Mouse (Mus musculus): ENCODE measurements around the gene Kcnk10. TPM values are rescaled to one million over a fixed set of nuclear protein-coding genes. Genes with fewer than 3 reads are reported as not detected.
A peak's percentile ranks its signal among the peaks of the same experiment; 100 is the strongest.

Kcnk10 gene
- polyA plus RNA-seq, 1 experiment from 2014 or later, result 3.0 TPM

DNA sequence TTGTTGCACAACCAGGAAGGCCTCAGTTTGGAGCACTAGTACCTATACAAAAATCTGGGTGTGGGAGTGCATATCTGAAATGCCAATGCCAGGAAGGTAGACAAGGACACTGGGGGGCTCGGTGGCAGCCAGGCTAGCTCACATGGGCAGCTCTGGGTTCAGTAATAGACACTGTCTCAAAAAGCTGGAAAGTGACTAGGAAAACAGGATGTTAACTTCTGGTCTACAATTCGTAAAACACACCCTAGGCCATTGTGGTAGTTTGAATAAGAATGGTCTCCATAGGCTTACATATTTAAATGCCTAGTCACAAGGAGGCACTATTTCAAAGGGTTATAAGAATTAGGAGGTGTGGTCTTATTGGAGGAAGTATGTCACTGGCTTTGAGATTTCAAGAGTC is 12.9 kb upstream of the Kcnk10 start:
- H3K27me3 ChIP-seq (ENCODE audit: control insufficient read depth, insufficient read depth, low read length), result no peaks in the 10 kb centered on the region
- 81% methylated on average over 2 of the region's 2 CpGs for WGBS
- H3K4me2 ChIP-seq (replicated peaks; ENCODE audit: low read depth), result no peak overlapping the region
- no peak overlapping the region for H3K9ac ChIP-seq (ENCODE audit: low read length)
- H3K4me3 ChIP-seq (ENCODE audit: low read depth, low read length), result no peak overlapping the region
- H3K4me1 ChIP-seq (replicated peaks; ENCODE audit: control insufficient read depth, insufficient read depth), result no peaks in the 10 kb centered on the region
- no peaks in the 10 kb centered on the region for H3K36me3 ChIP-seq (ENCODE audit: control insufficient read depth, insufficient read depth, low read length)
- DNase-seq (ENCODE audit: low spot score) (no peak), ATAC-seq (ENCODE audit: low FRiP score, low TSS enrichment) (no peak)
- no peaks in the 10 kb centered on the region for H3K9me3 ChIP-seq (ENCODE audit: control insufficient read depth, low read length)
- no peak for TF ChIP-seq CTCF (IDR thresholded peaks at IDR 0.05; ENCODE audit: low read depth)
- TF ChIP-seq EP300 (optimal IDR thresholded peaks at IDR 0.05), result no peak
- H3K27ac ChIP-seq (replicated peaks), result no peak overlapping the region

DNA sequence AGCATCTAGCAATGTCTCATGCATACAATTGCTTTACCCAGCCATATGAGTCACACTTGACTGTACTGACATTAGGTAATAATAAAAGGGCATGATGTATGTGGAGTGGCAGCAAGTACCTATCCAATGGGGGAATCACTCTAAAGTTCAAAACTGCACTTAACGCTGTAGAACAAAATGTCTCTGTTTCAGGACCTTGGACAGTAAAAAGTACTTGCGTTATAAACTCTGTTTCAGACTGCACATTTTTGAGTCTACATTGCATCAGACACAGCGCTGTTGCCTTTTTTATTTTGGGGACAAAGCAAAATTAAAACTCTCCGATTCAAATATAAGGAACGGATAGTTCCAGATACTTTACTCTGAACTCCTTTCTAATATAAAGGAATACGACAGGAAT is 10.5 kb upstream of the Kcnk10 start:
- 60% methylated on average over 6 of the region's 6 CpGs for WGBS
- H3K4me2 ChIP-seq (replicated peaks; ENCODE audit: low read depth), result no peak overlapping the region
- ATAC-seq (ENCODE audit: low FRiP score, low TSS enrichment), result no peak
- no peaks in the 10 kb centered on the region for H3K4me1 ChIP-seq (replicated peaks; ENCODE audit: control insufficient read depth, insufficient read depth)
- H3K36me3 ChIP-seq (ENCODE audit: control insufficient read depth, insufficient read depth, low read length), result no peaks in the 10 kb centered on the region
- H3K9me3 ChIP-seq (ENCODE audit: control insufficient read depth, low read length), result no peaks in the 10 kb centered on the region
- H3K9ac ChIP-seq (ENCODE audit: low read length), result no peak overlapping the region
- H3K27me3 ChIP-seq (ENCODE audit: control insufficient read depth, insufficient read depth, low read length), result no peaks in the 10 kb centered on the region
- DNase-seq (ENCODE audit: low spot score), result no peak
- no peak for TF ChIP-seq CTCF (IDR thresholded peaks at IDR 0.05; ENCODE audit: low read depth)
- no peak for TF ChIP-seq EP300 (optimal IDR thresholded peaks at IDR 0.05)
- H3K27ac ChIP-seq (replicated peaks), result no peak overlapping the region
- H3K4me3 ChIP-seq (ENCODE audit: low read depth, low read length), result no peak overlapping the region

DNA sequence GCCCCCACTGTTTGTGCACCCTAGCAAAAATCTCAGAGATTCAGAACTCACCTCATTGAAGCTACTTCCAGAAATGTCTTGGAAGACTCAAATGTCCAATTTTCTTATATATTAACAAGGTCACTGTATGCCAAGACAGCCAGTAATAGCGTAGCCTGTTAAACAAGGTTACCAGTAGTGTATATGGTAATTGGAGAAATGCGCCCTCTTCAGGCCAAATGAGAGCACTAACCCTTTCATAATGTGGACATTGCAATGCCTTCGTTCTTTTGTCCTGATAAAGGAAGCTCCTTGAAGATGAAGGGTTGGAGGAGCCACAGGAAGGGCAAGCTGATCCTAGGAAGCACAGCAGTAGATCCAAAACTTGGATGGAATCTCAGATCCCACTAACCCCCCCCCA is 7.2 kb upstream of the Kcnk10 start:
- no peak for TF ChIP-seq EP300 (optimal IDR thresholded peaks at IDR 0.05)
- TF ChIP-seq CTCF (IDR thresholded peaks at IDR 0.05; ENCODE audit: low read depth), result peak; percentile 61
- Histone ChIP-seq H3K4me2 (replicated peaks; ENCODE audit: low read depth) (no peak overlapping the region), H3K27me3 (ENCODE audit: control insufficient read depth, insufficient read depth, low read length) (no peaks in the 10 kb centered on the region), H3K4me1 (replicated peaks; ENCODE audit: control insufficient read depth, insufficient read depth) (no peaks in the 10 kb centered on the region), H3K4me3 (ENCODE audit: low read depth, low read length) (no peak overlapping the region), H3K27ac (replicated peaks) (no peak overlapping the region), H3K9me3 (ENCODE audit: control insufficient read depth, low read length) (no peaks in the 10 kb centered on the region), H3K9ac (ENCODE audit: low read length) (no peak overlapping the region), H3K36me3 (ENCODE audit: control insufficient read depth, insufficient read depth, low read length) (no peaks in the 10 kb centered on the region)
- no peak for ATAC-seq (ENCODE audit: low FRiP score, low TSS enrichment)
- 36% methylated on average over 3 of the region's 3 CpGs for WGBS
- DNase-seq (ENCODE audit: low spot score), result no peak

DNA sequence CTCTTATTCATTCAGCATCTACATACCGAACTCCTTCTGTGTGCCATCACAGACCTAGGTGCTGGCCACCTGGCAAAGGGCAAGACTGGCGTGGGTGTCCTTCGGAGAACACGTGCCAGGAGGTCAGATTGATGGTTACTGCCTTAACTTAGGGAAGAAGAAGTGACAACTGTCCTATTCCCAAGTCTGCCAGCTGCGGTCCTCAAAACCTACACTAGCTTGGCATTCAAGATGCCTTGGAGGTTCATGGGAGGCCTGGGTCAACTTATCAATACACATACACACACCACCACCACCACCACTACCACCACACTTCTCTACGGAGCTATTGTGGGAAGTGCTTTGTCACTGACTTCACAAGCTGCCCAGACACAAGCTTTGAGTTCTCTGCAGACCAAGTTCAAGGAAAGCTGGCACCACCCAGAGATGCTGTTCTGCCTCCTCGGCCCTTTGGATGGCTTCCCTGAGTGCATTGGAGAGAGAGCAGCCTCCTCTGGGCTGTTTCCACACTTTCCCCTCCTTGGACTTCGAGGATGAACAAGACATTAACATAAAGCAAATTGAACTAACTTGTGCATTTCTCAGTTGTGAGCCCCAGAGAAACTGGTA is 2.1 kb downstream of the Kcnk10 start:
- TF ChIP-seq EP300 (optimal IDR thresholded peaks at IDR 0.05), result no peak
- TF ChIP-seq CTCF (IDR thresholded peaks at IDR 0.05; ENCODE audit: low read depth), result no peak
- no peaks in the 10 kb centered on the region for H3K9me3 ChIP-seq (ENCODE audit: control insufficient read depth, low read length)
- no peaks in the 10 kb centered on the region for H3K4me1 ChIP-seq (replicated peaks; ENCODE audit: control insufficient read depth, insufficient read depth)
- WGBS, result 62% methylated on average over 8 of the region's 8 CpGs
- H3K4me3 ChIP-seq (ENCODE audit: low read depth, low read length), result no peak overlapping the region
- ATAC-seq (ENCODE audit: low FRiP score, low TSS enrichment), result no peak
- H3K27me3 ChIP-seq (ENCODE audit: control insufficient read depth, insufficient read depth, low read length), result peaks cover 10% of the 10 kb centered on the region; the same call in 1 of the 2 replicates
- no peak overlapping the region for H3K9ac ChIP-seq (ENCODE audit: low read length)
- H3K27ac ChIP-seq (replicated peaks), result no peak overlapping the region
- H3K4me2 ChIP-seq (replicated peaks; ENCODE audit: low read depth), result no peak overlapping the region
- no peaks in the 10 kb centered on the region for H3K36me3 ChIP-seq (ENCODE audit: control insufficient read depth, insufficient read depth, low read length)
- DNase-seq (ENCODE audit: low spot score), result no peak

DNA sequence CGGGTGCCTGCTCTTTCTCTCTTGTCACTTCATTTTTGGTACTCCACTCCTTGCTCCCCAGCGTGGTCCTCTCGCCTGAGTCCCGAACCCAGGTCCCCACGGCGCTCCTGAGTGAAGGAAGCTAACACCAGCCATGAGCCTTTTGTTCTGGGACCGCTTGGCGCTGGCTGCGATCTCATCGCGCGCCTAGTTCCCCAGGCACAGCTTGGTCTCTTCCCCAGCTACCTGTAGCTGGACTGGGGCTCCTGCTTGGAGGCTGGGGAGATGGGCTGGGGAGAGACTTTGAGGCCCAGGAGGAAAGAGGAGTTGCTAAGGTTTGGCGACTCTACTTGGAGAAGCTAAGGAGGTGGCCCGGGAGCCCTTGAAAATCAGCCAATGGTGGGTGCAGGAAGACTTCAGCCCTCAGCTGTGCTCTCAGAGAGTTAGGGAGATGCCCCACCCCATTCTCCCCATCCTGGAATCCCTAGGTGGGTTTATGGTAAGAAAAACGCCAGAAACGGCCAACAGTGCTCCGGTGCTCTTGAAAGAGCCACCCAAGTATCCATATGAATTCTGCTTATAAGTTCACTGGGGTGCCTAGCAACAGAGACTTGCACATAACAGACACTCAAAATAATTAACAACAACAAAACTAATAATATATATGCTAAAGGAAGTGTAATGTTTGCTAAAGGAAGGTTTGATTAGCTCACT is 2.8 kb downstream of the Kcnk10 start:
- WGBS, result 10% methylated on average over 17 of the region's 17 CpGs
- H3K4me2 ChIP-seq (replicated peaks; ENCODE audit: low read depth), result peak overlapping the region; percentile 88
- no peak overlapping the region for H3K9ac ChIP-seq (ENCODE audit: low read length)
- no peaks in the 10 kb centered on the region for H3K36me3 ChIP-seq (ENCODE audit: control insufficient read depth, insufficient read depth, low read length)
- H3K4me3 ChIP-seq (ENCODE audit: low read depth, low read length), result peak overlapping the region; percentile 55
- no peak for ATAC-seq (ENCODE audit: low FRiP score, low TSS enrichment)
- no peak overlapping the region for H3K27ac ChIP-seq (replicated peaks)
- H3K4me1 ChIP-seq (replicated peaks; ENCODE audit: control insufficient read depth, insufficient read depth), result no peaks in the 10 kb centered on the region
- TF ChIP-seq EP300 (optimal IDR thresholded peaks at IDR 0.05) (no peak), CTCF (IDR thresholded peaks at IDR 0.05; ENCODE audit: low read depth) (no peak)
- H3K9me3 ChIP-seq (ENCODE audit: control insufficient read depth, low read length), result no peaks in the 10 kb centered on the region
- peaks cover 10% of the 10 kb centered on the region; the same call in 1 of the 2 replicates for H3K27me3 ChIP-seq (ENCODE audit: control insufficient read depth, insufficient read depth, low read length)
- DNase-seq (ENCODE audit: low spot score), result no peak

Measured in stomach, postnatal 0 days (tissue).